Mouse (Mus musculus) myocyte (in vitro differentiated cells): ENCODE results near the gene Suclg2.

Source experiments
- CEBPB ChIP-seq: IDR thresholded peaks from 2 replicates; pipeline ENCODE4 v1.6.1; 2011; ENCODE audit warnings: mild to moderate bottlenecking, moderate library complexity; ENCODE audit not compliant: poor library complexity, insufficient read depth, severe bottlenecking
- E2F4 ChIP-seq: IDR thresholded peaks from one replicate; pipeline ENCODE4 v1.6.1; 2011; ENCODE audit warnings: mild to moderate bottlenecking, control low read depth, moderate library complexity; ENCODE audit not compliant: insufficient read depth
- MAX ChIP-seq: IDR thresholded peaks from one replicate; pipeline ENCODE4 v1.6.1; 2011; ENCODE audit warnings: low read depth, mild to moderate bottlenecking, control low read depth
- MYOD1 ChIP-seq, 3 experiments: IDR thresholded peaks; one replicate each; pipeline ENCODE4 v1.6.1; 2011; ENCODE audit warnings: control low read depth in 2 of 3, low read depth in 2 of 3, mild to moderate bottlenecking in 2 of 3, moderate library complexity in 1 of 3; ENCODE audit not compliant: insufficient read length in 2 of 3, control insufficient read depth in 1 of 3
- MYOG ChIP-seq, 3 experiments: IDR thresholded peaks; one replicate each; pipeline ENCODE4 v1.6.1; 2011; ENCODE audit warnings: control low read depth in 2 of 3, low read depth in 2 of 3, mild to moderate bottlenecking in 2 of 3; ENCODE audit not compliant: insufficient read length in 2 of 3, control insufficient read depth in 1 of 3, insufficient read depth in 1 of 3
- POLR2A ChIP-seq: IDR thresholded peaks from one replicate; pipeline ENCODE4 v1.6.1; 2011; ENCODE audit warnings: low read depth, mild to moderate bottlenecking, control low read depth, moderate library complexity; ENCODE audit not compliant: insufficient read length
- POLR2AphosphoS2 ChIP-seq: IDR thresholded peaks from one replicate; pipeline ENCODE4 v1.6.1; 2011; ENCODE audit warnings: low read depth, control low read depth; ENCODE audit not compliant: insufficient read length
- REST ChIP-seq: IDR thresholded peaks from one replicate; pipeline ENCODE4 v1.6.1; 2011; ENCODE audit warnings: mild to moderate bottlenecking, control low read depth, moderate library complexity; ENCODE audit not compliant: insufficient read depth, insufficient read length
- SRF ChIP-seq: IDR thresholded peaks from one replicate; pipeline ENCODE4 v1.6.1; 2011; ENCODE audit warnings: low read depth; ENCODE audit not compliant: control insufficient read depth, insufficient read length
- TCF12 ChIP-seq: IDR thresholded peaks from one replicate; pipeline ENCODE4 v1.6.1; 2011; ENCODE audit warnings: mild to moderate bottlenecking, control low read depth; ENCODE audit not compliant: poor library complexity, insufficient read depth, severe bottlenecking
- TCF3 ChIP-seq: IDR thresholded peaks from one replicate; pipeline ENCODE4 v1.6.1; 2011; ENCODE audit warnings: low read depth, control low read depth; ENCODE audit not compliant: insufficient read length
- USF1 ChIP-seq: IDR thresholded peaks from one replicate; pipeline ENCODE4 v1.6.1; 2011; ENCODE audit warnings: low read depth, mild to moderate bottlenecking, control low read depth, moderate library complexity

DNA sequence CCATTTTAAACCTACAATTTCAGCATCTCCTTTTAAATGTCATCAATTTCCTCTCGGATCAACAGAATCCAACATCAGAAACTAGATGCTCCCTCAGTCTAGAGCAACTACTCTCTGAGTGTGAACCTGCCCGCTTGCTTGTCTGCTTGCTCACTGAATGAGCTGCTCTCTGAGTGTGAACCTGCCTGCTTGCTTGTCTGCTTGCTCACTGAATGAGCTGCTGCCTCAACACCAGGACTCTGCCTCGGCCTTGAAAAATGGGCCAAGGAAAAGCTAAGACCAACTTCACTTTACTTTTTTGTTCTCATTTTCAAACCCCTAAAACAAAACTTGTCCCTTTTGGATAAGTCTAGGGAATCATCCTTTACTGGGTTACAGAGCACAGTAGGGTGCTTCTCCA, 64.9 kb downstream of the Suclg2 start:
- TF ChIP-seq TCF12 (no peak), MAX (no peak), SRF (no peak), REST (no peak), POLR2A (no peak), USF1 (no peak), TCF3 (no peak), MYOG (IDR thresholded peaks at IDR 0.05; ENCODE audit: control insufficient read depth in 1 of 3, insufficient read depth in 1 of 3, insufficient read length in 2 of 3, low read depth in 2 of 3) (no peak), E2F4 (no peak), POLR2AphosphoS2 (no peak), MYOD1 (IDR thresholded peaks at IDR 0.05; ENCODE audit: control insufficient read depth in 1 of 3, insufficient read length in 2 of 3, low read depth in 2 of 3) (no peak), CEBPB (no peak)
